Mouse (Mus musculus): ENCODE measurements around the gene Dock2. TPM values are rescaled to one million over a fixed set of nuclear protein-coding genes. Genes with fewer than 3 reads are reported as not detected.

The Dock2 gene
- polyA plus RNA-seq, 1 experiment from 2014 or later, result 0.53 TPM

- Histone ChIP-seq H3K27me3 (ENCODE audit: control insufficient read depth, insufficient read depth, low read length) (no peaks in the 10 kb centered on the region), H3K27ac (replicated peaks; ENCODE audit: low read depth, low read length) (no peak overlapping the region), H3K36me3 (replicated peaks; ENCODE audit: control insufficient read depth, insufficient read depth, low read depth, low read length) (no peaks in the 10 kb centered on the region), H3K4me2 (ENCODE audit: low read depth, low read length) (no peak overlapping the region), H3K9ac (replicated peaks; ENCODE audit: low read length) (no peak overlapping the region), H3K9me3 (replicated peaks; ENCODE audit: control insufficient read depth, low read length) (no peaks in the 10 kb centered on the region), H3K4me1 (ENCODE audit: control insufficient read depth, insufficient read depth, low read length) (no peaks in the 10 kb centered on the region), H3K4me3 (ENCODE audit: low read depth, low read length) (no peak overlapping the region)
- DNase-seq (ENCODE audit: low spot score) (no peak), ATAC-seq (replicated peaks; ENCODE audit: insufficient number of reproducible peaks, low FRiP score, low TSS enrichment, low read depth) (no peak)
- WGBS, result 74% methylated on average over 1 of the region's 1 CpGs
These were observed 519.6 kb downstream of the Dock2 start for GRCm38 (mm10) chr11:34264099-34264498.

DNA sequence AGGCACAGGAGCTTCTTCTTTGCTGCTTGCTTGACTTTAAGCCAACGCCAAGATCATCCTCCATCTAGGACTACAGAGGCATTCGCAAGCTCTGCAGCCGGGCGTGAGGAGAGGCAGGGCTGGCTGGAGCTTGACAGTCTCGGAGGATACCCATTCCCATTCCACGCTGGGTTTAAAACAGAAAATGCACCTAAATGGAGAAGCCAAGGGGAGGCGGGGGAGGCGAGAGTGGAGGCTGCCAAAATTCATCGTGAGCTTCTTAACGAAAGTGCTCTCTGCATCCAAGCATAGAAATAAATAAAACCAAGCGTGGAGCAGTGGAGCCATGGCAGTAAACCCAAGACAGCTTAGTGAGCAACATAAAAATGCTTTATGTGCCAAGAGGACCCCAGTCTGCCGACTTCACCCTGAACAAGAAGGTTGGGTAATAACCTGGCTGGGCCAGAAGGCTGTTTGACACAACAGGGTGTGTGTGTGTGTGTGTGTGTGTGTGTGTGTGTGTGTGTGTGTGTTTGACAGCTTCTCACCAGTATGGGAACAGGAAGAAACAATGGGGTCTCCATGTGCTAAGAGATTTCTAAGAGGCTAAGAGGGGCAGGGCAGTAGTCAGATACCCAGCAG lies 524.7 kb downstream of the Dock2 start:
- H3K27me3 ChIP-seq (ENCODE audit: control insufficient read depth, insufficient read depth, low read length), result no peaks in the 10 kb centered on the region
- no peak overlapping the region for H3K4me2 ChIP-seq (ENCODE audit: low read depth, low read length)
- DNase-seq (ENCODE audit: low spot score) (no peak), ATAC-seq (replicated peaks; ENCODE audit: insufficient number of reproducible peaks, low FRiP score, low TSS enrichment, low read depth) (no peak)
- H3K27ac ChIP-seq (replicated peaks; ENCODE audit: low read depth, low read length), result no peak overlapping the region
- H3K4me1 ChIP-seq (ENCODE audit: control insufficient read depth, insufficient read depth, low read length), result no peaks in the 10 kb centered on the region
- no peak overlapping the region for H3K9ac ChIP-seq (replicated peaks; ENCODE audit: low read length)
- 89% methylated on average over 12 of the region's 12 CpGs for WGBS
- no peak overlapping the region for H3K4me3 ChIP-seq (ENCODE audit: low read depth, low read length)
- H3K36me3 ChIP-seq (replicated peaks; ENCODE audit: control insufficient read depth, insufficient read depth, low read depth, low read length), result no peaks in the 10 kb centered on the region
- H3K9me3 ChIP-seq (replicated peaks; ENCODE audit: control insufficient read depth, low read length), result no peaks in the 10 kb centered on the region

DNA sequence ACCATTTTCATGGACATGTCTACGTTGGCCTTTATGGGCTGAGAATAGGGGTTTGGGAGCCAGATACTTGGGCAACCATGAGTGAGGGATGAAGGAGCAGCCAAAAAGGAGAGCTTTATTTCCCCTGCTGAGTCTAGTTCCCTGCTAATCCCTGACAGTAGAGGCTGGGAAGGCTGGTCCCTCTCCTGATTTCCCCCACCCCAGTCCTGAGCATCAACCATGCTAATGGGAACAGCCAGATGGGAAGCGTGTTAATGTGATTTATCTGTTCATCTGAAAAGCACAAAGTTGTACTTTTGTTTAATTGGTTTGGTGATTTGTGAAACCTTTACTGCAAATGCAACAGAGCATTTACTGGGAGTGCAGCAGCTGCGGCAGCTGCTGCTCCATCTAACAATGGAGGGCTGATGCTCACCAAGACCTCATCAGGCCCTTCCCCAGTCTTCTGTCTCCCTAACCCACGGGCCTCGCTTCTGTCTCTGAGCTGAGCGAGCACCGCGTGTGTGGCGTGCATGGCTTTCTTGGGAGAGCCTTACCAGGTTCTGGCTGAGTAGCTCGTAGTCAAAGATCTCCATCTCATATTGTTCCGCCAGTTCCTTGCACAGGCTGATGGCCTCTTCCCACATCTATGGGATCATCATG lies 526.0 kb downstream of the Dock2 start:
- Histone ChIP-seq H3K27ac (replicated peaks; ENCODE audit: low read depth, low read length) (no peak overlapping the region), H3K9me3 (replicated peaks; ENCODE audit: control insufficient read depth, low read length) (no peaks in the 10 kb centered on the region), H3K36me3 (replicated peaks; ENCODE audit: control insufficient read depth, insufficient read depth, low read depth, low read length) (no peaks in the 10 kb centered on the region), H3K4me1 (ENCODE audit: control insufficient read depth, insufficient read depth, low read length) (no peaks in the 10 kb centered on the region), H3K4me3 (ENCODE audit: low read depth, low read length) (no peak overlapping the region), H3K9ac (replicated peaks; ENCODE audit: low read length) (no peak overlapping the region), H3K4me2 (ENCODE audit: low read depth, low read length) (no peak overlapping the region), H3K27me3 (ENCODE audit: control insufficient read depth, insufficient read depth, low read length) (no peaks in the 10 kb centered on the region)
- DNase-seq (ENCODE audit: low spot score), result no peak
- ATAC-seq (replicated peaks; ENCODE audit: insufficient number of reproducible peaks, low FRiP score, low TSS enrichment, low read depth), result no peak
- WGBS, result 87% methylated on average over 11 of the region's 11 CpGs

DNA sequence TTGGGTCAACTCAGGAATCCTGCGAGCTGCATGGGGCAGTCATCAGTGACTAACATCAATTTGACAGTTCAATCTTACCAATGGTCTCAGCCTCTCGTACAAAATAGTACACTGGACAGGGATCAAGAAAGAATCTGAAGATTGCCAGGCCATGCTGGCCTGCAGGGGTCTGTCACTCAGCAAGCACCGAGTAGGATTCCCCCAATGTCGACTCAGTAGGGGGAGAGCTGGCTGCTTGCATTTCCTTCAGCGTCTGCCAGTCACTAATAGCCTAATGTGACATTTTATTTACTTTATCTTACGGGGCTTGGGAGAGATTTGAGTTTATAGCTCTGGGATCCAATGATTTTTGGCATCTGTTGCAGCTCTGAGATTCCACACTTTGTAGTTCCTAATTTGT lies 540.7 kb downstream of the Dock2 start:
- no peaks in the 10 kb centered on the region for H3K27me3 ChIP-seq (ENCODE audit: control insufficient read depth, insufficient read depth, low read length)
- DNase-seq (ENCODE audit: low spot score), result no peak
- no peak overlapping the region for H3K4me2 ChIP-seq (ENCODE audit: low read depth, low read length)
- no peak overlapping the region for H3K9ac ChIP-seq (replicated peaks; ENCODE audit: low read length)
- ATAC-seq (replicated peaks; ENCODE audit: insufficient number of reproducible peaks, low FRiP score, low TSS enrichment, low read depth), result no peak
- no peaks in the 10 kb centered on the region for H3K9me3 ChIP-seq (replicated peaks; ENCODE audit: control insufficient read depth, low read length)
- 53% methylated on average over 6 of the region's 6 CpGs for WGBS
- no peaks in the 10 kb centered on the region for H3K4me1 ChIP-seq (ENCODE audit: control insufficient read depth, insufficient read depth, low read length)
- H3K27ac ChIP-seq (replicated peaks; ENCODE audit: low read depth, low read length), result no peak overlapping the region
- no peaks in the 10 kb centered on the region for H3K36me3 ChIP-seq (replicated peaks; ENCODE audit: control insufficient read depth, insufficient read depth, low read depth, low read length)
- H3K4me3 ChIP-seq (ENCODE audit: low read depth, low read length), result no peak overlapping the region

GRCm38 (mm10) chr11:34240252-34240651 lies 543.4 kb downstream of the Dock2 start:
- no peak for ATAC-seq (replicated peaks; ENCODE audit: insufficient number of reproducible peaks, low FRiP score, low TSS enrichment, low read depth)
- Histone ChIP-seq H3K9ac (replicated peaks; ENCODE audit: low read length) (no peak overlapping the region), H3K27ac (replicated peaks; ENCODE audit: low read depth, low read length) (no peak overlapping the region), H3K4me1 (ENCODE audit: control insufficient read depth, insufficient read depth, low read length) (no peaks in the 10 kb centered on the region), H3K27me3 (ENCODE audit: control insufficient read depth, insufficient read depth, low read length) (no peaks in the 10 kb centered on the region), H3K9me3 (replicated peaks; ENCODE audit: control insufficient read depth, low read length) (no peaks in the 10 kb centered on the region), H3K4me2 (ENCODE audit: low read depth, low read length) (no peak overlapping the region), H3K36me3 (replicated peaks; ENCODE audit: control insufficient read depth, insufficient read depth, low read depth, low read length) (no peaks in the 10 kb centered on the region), H3K4me3 (ENCODE audit: low read depth, low read length) (no peak overlapping the region)
- no peak for DNase-seq (ENCODE audit: low spot score)
- 96% methylated on average over 1 of the region's 1 CpGs for WGBS

GRCm38 (mm10) chr11:34239691-34240090 lies 544.0 kb downstream of the Dock2 start:
- Histone ChIP-seq H3K9ac (replicated peaks; ENCODE audit: low read length) (no peak overlapping the region), H3K27me3 (ENCODE audit: control insufficient read depth, insufficient read depth, low read length) (no peaks in the 10 kb centered on the region), H3K4me2 (ENCODE audit: low read depth, low read length) (no peak overlapping the region), H3K27ac (replicated peaks; ENCODE audit: low read depth, low read length) (no peak overlapping the region), H3K9me3 (replicated peaks; ENCODE audit: control insufficient read depth, low read length) (no peaks in the 10 kb centered on the region), H3K4me1 (ENCODE audit: control insufficient read depth, insufficient read depth, low read length) (no peaks in the 10 kb centered on the region), H3K36me3 (replicated peaks; ENCODE audit: control insufficient read depth, insufficient read depth, low read depth, low read length) (no peaks in the 10 kb centered on the region), H3K4me3 (ENCODE audit: low read depth, low read length) (no peak overlapping the region)
- WGBS, result 86% methylated on average over 2 of the region's 2 CpGs
- DNase-seq (ENCODE audit: low spot score) (no peak), ATAC-seq (replicated peaks; ENCODE audit: insufficient number of reproducible peaks, low FRiP score, low TSS enrichment, low read depth) (no peak)

DNA sequence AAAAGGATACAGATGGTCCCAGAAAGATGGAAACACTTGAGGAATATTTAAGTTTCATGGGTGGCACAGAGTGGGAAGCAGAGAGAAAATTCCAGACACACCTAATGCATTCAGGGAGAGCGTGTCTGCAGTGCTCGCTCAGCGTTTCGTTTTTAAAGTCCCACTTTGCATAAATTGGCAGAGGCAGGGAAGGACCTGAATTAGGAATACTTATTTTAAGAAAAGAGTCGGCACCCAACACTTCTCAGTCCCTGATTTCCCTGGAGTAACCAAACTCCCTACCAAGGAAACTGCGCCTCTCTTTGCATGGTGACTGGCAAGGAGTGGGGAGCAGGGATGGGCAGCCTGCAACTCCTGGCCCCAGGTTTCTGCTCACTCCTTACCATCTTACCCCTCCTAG lies 546.8 kb downstream of the Dock2 start:
- WGBS, result 84% methylated on average over 6 of the region's 6 CpGs
- Histone ChIP-seq H3K27me3 (ENCODE audit: control insufficient read depth, insufficient read depth, low read length) (no peaks in the 10 kb centered on the region), H3K9me3 (replicated peaks; ENCODE audit: control insufficient read depth, low read length) (no peaks in the 10 kb centered on the region), H3K9ac (replicated peaks; ENCODE audit: low read length) (no peak overlapping the region), H3K4me2 (ENCODE audit: low read depth, low read length) (no peak overlapping the region), H3K36me3 (replicated peaks; ENCODE audit: control insufficient read depth, insufficient read depth, low read depth, low read length) (no peaks in the 10 kb centered on the region), H3K27ac (replicated peaks; ENCODE audit: low read depth, low read length) (no peak overlapping the region), H3K4me3 (ENCODE audit: low read depth, low read length) (no peak overlapping the region), H3K4me1 (ENCODE audit: control insufficient read depth, insufficient read depth, low read length) (no peaks in the 10 kb centered on the region)
- ATAC-seq (replicated peaks; ENCODE audit: insufficient number of reproducible peaks, low FRiP score, low TSS enrichment, low read depth), result no peak
- DNase-seq (ENCODE audit: low spot score), result no peak

GRCm38 (mm10) chr11:34236091-34236759 lies 547.5 kb downstream of the Dock2 start:
- ATAC-seq (replicated peaks; ENCODE audit: insufficient number of reproducible peaks, low FRiP score, low TSS enrichment, low read depth) (no peak; the same call in 1 of the 2 replicates), DNase-seq (ENCODE audit: low spot score) (peak; percentile 58)
- Histone ChIP-seq H3K4me1 (ENCODE audit: control insufficient read depth, insufficient read depth, low read length) (no peaks in the 10 kb centered on the region), H3K4me3 (ENCODE audit: low read depth, low read length) (no peak overlapping the region), H3K9ac (replicated peaks; ENCODE audit: low read length) (no peak overlapping the region), H3K27me3 (ENCODE audit: control insufficient read depth, insufficient read depth, low read length) (no peaks in the 10 kb centered on the region), H3K9me3 (replicated peaks; ENCODE audit: control insufficient read depth, low read length) (no peaks in the 10 kb centered on the region), H3K27ac (replicated peaks; ENCODE audit: low read depth, low read length) (no peak overlapping the region), H3K36me3 (replicated peaks; ENCODE audit: control insufficient read depth, insufficient read depth, low read depth, low read length) (no peaks in the 10 kb centered on the region), H3K4me2 (ENCODE audit: low read depth, low read length) (no peak overlapping the region)
- 46% methylated on average over 5 of the region's 5 CpGs for WGBS

Data from embryonic facial prominence, embryonic 11.5 days (tissue).